Comparison of ENCODE assay signal across 15 mouse cellular contexts in the genomic region with DNA sequence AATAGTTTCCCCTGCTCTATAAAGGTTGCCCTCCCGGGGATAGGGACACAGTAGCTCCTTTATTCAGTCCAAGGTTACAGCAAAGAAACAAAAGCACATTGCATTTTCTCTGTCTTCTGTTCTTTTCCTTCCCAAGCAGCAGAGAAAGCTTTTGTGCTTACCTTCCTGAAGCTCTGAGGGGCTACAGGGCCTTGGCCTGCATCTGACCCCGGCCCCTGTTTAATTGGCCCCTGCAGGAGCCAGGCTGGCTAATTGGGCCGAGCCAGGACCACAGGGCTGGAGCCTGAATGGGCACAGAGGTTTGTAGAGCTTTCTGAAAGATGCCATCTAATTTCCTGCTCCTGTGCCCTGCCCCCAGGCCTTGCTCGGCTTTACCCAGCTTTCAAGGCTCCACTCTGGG. TPM values are rescaled to one million over a fixed set of nuclear protein-coding genes. Genes with fewer than 3 reads are reported as not detected.
DNase-seq lines count a peak whose midpoint lies in the region; ATAC-seq lines count a peak whose summit lies in the region.
"Had no signal": no experiment of that assay in that cellular context is flagged by ENCODE, and none has a peak within 500 bp of the region (broad histone marks: within the 10 kb centered on the region; RNA-seq: fewer than 3 reads in every experiment).

No protein-coding gene starts in this region.

- 0 out of 2 replicates have a peak overlapping the region, but pooled peaks have one; percentile 42 for H3K27ac ChIP-seq in kidney, embryonic 15.5 days
- peak overlapping the region; percentile 78 for H3K27ac ChIP-seq in forebrain, embryonic 13.5 days
- H3K27ac ChIP-seq in limb, embryonic 11.5 days (replicated peaks; ENCODE audit: low read depth, low read length): peak overlapping the region; percentile 82
- H3K27ac ChIP-seq in neural tube, embryonic 15.5 days (replicated peaks): no peak overlapping the region

- DNase-seq in kidney, adult 8-10 months: no peak
- peak; percentile 48 for DNase-seq in limb, embryonic 11.5 days (ENCODE audit: low spot score)
- no peak for DNase-seq in left cerebral cortex, adult 18-20 months (ENCODE audit: low spot score in 2 of 2)
- DNase-seq in thymus, adult 18-20 months: no peak
- DNase-seq in urinary bladder, postnatal 14 days (ENCODE audit: low spot score): no peak
- DNase-seq: cerebellum, adult 9-10 months; gastrocnemius, postnatal 36 days; heart, postnatal 14 days; kidney, adult 9 months; lung, adult 2 months; spleen, adult 18-20 months had no signal

- H3K9ac ChIP-seq in kidney, embryonic 15.5 days: no peak overlapping the region
- peak overlapping the region; percentile 34; the same call in 1 of the 2 replicates for H3K9ac ChIP-seq in forebrain, embryonic 13.5 days
- H3K9ac ChIP-seq in limb, embryonic 11.5 days (ENCODE audit: low read length): peak overlapping the region; percentile 18; the same call in 1 of the 2 replicates
- H3K9ac ChIP-seq in neural tube, embryonic 15.5 days (replicated peaks): 0 out of 2 replicates have a peak overlapping the region, but pooled peaks have one; percentile 6

- no peak overlapping the region for H3K4me3 ChIP-seq in kidney, embryonic 15.5 days (replicated peaks)
- H3K4me3 ChIP-seq in forebrain, embryonic 13.5 days: no peak overlapping the region
- no peak overlapping the region for H3K4me3 ChIP-seq in limb, embryonic 11.5 days (ENCODE audit: low read depth, low read length)
- H3K4me3 ChIP-seq in neural tube, embryonic 15.5 days (replicated peaks): no peak overlapping the region

- 46% methylated on average over 4 of the region's 4 CpGs for WGBS in kidney, embryonic 15.5 days
- WGBS in forebrain, embryonic 13.5 days: 4% methylated on average over 4 of the region's 4 CpGs
- 22% methylated on average over 4 of the region's 4 CpGs for WGBS in limb, embryonic 11.5 days
- WGBS in neural tube, embryonic 15.5 days: 22% methylated on average over 4 of the region's 4 CpGs

- no peaks in the 10 kb centered on the region for H3K36me3 ChIP-seq in kidney, embryonic 15.5 days
- no peaks in the 10 kb centered on the region for H3K36me3 ChIP-seq in forebrain, embryonic 13.5 days (ENCODE audit: poor library complexity, severe bottlenecking)
- no peaks in the 10 kb centered on the region for H3K36me3 ChIP-seq in limb, embryonic 11.5 days (ENCODE audit: control insufficient read depth, insufficient read depth, low read length)
- H3K36me3 ChIP-seq in neural tube, embryonic 15.5 days: no peaks in the 10 kb centered on the region

- H3K9me3 ChIP-seq in kidney, embryonic 15.5 days (replicated peaks): no peaks in the 10 kb centered on the region
- no peaks in the 10 kb centered on the region for H3K9me3 ChIP-seq in forebrain, embryonic 13.5 days (replicated peaks)
- H3K9me3 ChIP-seq in limb, embryonic 11.5 days (ENCODE audit: control insufficient read depth, low read length): no peaks in the 10 kb centered on the region
- H3K9me3 ChIP-seq in neural tube, embryonic 15.5 days (replicated peaks): no peaks in the 10 kb centered on the region

- peaks cover 19% of the 10 kb centered on the region for H3K27me3 ChIP-seq in kidney, embryonic 15.5 days
- H3K27me3 ChIP-seq in forebrain, embryonic 13.5 days: peaks cover 6% of the 10 kb centered on the region; the same call in 1 of the 2 replicates
- H3K27me3 ChIP-seq in limb, embryonic 11.5 days (ENCODE audit: control insufficient read depth, insufficient read depth, low read length): 0 out of 2 replicates have a peak, but pooled peaks cover 4% of the 10 kb centered on the region
- peaks cover 17% of the 10 kb centered on the region for H3K27me3 ChIP-seq in neural tube, embryonic 15.5 days (replicated peaks)

- peaks cover 46% of the 10 kb centered on the region for H3K4me1 ChIP-seq in kidney, embryonic 15.5 days
- peaks cover 81% of the 10 kb centered on the region for H3K4me1 ChIP-seq in forebrain, embryonic 13.5 days
- peaks cover 34% of the 10 kb centered on the region for H3K4me1 ChIP-seq in limb, embryonic 11.5 days (ENCODE audit: control insufficient read depth, insufficient read depth, low read length)
- peaks cover 57% of the 10 kb centered on the region for H3K4me1 ChIP-seq in neural tube, embryonic 15.5 days

- ATAC-seq in kidney, embryonic 15.5 days (replicated peaks; ENCODE audit: low FRiP score): no peak
- ATAC-seq in forebrain, embryonic 13.5 days: peak; percentile 25
- no peak for ATAC-seq in limb, embryonic 11.5 days (ENCODE audit: insufficient number of reproducible peaks, low FRiP score, low TSS enrichment, low read depth)
- ATAC-seq in neural tube, embryonic 15.5 days (ENCODE audit: low FRiP score): no peak

- H3K4me2 ChIP-seq in kidney, embryonic 15.5 days: no peak overlapping the region
- H3K4me2 ChIP-seq in forebrain, embryonic 13.5 days: no peak overlapping the region
- 0 out of 2 replicates have a peak overlapping the region, but pooled peaks have one; percentile 7 for H3K4me2 ChIP-seq in limb, embryonic 11.5 days (ENCODE audit: low read depth, severe bottlenecking)
- H3K4me2 ChIP-seq in neural tube, embryonic 15.5 days: no peak overlapping the region

RNA-seq across cellular contexts. Expression of a gene that starts 22.6 kb away (rescaled TPM):
- polyA plus RNA-seq in kidney, embryonic 15.5 days (2015; fragmentation: Nextera tagmentation; extraction: Ambion mirVana): 28.0 and 29.7 TPM in 2 replicates
- 7.1 and 7.7 TPM in 2 replicates for polyA plus RNA-seq in forebrain, embryonic 13.5 days (2015; fragmentation: Nextera tagmentation; extraction: Ambion mirVana)
- 53.7 and 57.5 TPM in 2 replicates for polyA plus RNA-seq in limb, embryonic 11.5 days (2014; fragmentation: Nextera tagmentation; extraction: Ambion mirVana)
- 20.6 and 21.5 TPM in 2 replicates for polyA plus RNA-seq in neural tube, embryonic 15.5 days (2015; fragmentation: Nextera tagmentation; extraction: Ambion mirVana)
- 10 to 100 TPM in 1 of 2 experiments, 1 to 10 TPM in 1; 7.8 to 10.3 TPM for total RNA-seq in left cerebral cortex, adult 18-20 months (2021)
- total RNA-seq: megakaryocyte, adult 5-6 weeks had no signal

RNA-seq across cellular contexts. Expression of a gene that starts 34.8 kb away (rescaled TPM):
- polyA plus RNA-seq in kidney, embryonic 15.5 days (2015; fragmentation: Nextera tagmentation; extraction: Ambion mirVana): 15.7 and 46.0 TPM in 2 replicates
- 0.23 and 0.65 TPM in 2 replicates for polyA plus RNA-seq in forebrain, embryonic 13.5 days (2015; fragmentation: Nextera tagmentation; extraction: Ambion mirVana)
- polyA plus RNA-seq in limb, embryonic 11.5 days (2014; fragmentation: Nextera tagmentation; extraction: Ambion mirVana): 0.12 TPM in 1 of 2 replicates, not detected in the other
- 1.9 and 4.9 TPM in 2 replicates for polyA plus RNA-seq in neural tube, embryonic 15.5 days (2015; fragmentation: Nextera tagmentation; extraction: Ambion mirVana)
- total RNA-seq in left cerebral cortex, adult 18-20 months (2021): 1 to 10 TPM; 1.8 to 2.7 TPM
- total RNA-seq: gastrocnemius, postnatal 36 days had no signal
